Mouse (Mus musculus): ENCODE measurements around the gene Ksr1. TPM values are rescaled to one million over a fixed set of nuclear protein-coding genes. Genes with fewer than 3 reads are reported as not detected.

Ksr1 gene
- polyA plus RNA-seq, 1 experiment from 2014 or later, result 8.6 TPM

DNA sequence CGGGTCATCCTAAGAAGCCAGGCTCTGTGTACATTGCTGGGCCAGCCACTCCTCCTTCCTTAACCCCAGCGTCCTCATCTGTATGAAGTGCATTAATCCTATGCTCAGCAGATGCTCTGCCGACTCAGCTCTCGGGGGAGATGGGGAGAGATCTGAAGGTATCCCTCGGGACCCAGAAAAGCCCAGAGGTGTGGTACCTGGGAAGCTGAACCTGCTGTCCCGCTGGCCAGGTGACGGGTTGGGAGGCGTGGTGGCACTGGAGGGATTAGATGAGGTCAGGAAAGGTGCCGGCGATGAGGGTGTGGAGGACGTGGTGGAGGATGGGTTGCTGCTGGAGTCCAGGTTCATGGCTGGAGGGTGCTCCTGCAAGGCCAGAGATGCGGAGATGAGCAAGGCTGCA lies 113.2 kb downstream of the Ksr1 start:
- no peak for ATAC-seq (ENCODE audit: low read depth)

DNA sequence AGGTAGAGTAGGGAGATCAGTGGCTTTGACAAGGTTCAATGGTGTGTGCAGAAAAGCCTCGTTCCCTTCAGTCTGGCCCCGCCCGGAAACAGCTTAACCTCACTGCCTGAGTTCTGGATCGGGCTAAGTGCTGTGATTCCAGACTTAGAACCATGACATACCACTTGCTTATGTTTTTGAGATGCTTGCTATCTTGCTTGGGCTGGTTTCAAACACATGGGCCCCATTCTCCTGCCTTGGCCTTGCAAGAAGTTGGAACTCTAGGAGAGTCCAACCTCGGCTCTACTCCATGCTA lies 114.8 kb downstream of the Ksr1 start:
- WGBS, result 76% methylated on average over 5 of the region's 5 CpGs
- Histone ChIP-seq H3K4me1 (ENCODE audit: control insufficient read depth, insufficient read depth, low read length) (0 out of 2 replicates have a peak, but pooled peaks cover 3% of the 10 kb centered on the region), H3K4me3 (ENCODE audit: low read depth, low read length) (no peak overlapping the region), H3K27me3 (ENCODE audit: control insufficient read depth, insufficient read depth, low read length) (no peaks in the 10 kb centered on the region), H3K9me3 (ENCODE audit: control insufficient read depth, low read length) (no peaks in the 10 kb centered on the region), H3K4me2 (ENCODE audit: low read depth, low read length) (no peak overlapping the region), H3K36me3 (ENCODE audit: control insufficient read depth, insufficient read depth, low read length) (peaks cover 8% of the 10 kb centered on the region; the same call in 1 of the 2 replicates), H3K9ac (replicated peaks; ENCODE audit: low read depth, low read length) (no peak overlapping the region), H3K27ac (ENCODE audit: low read depth, low read length) (no peak overlapping the region)
- no peak for ATAC-seq (ENCODE audit: low read depth)

More for the DNA sequence above, 113.2 kb downstream of the Ksr1 start:
- Histone ChIP-seq H3K9ac (replicated peaks; ENCODE audit: low read depth, low read length) (no peak overlapping the region), H3K27ac (ENCODE audit: low read depth, low read length) (no peak overlapping the region), H3K36me3 (ENCODE audit: control insufficient read depth, insufficient read depth, low read length) (no peaks in the 10 kb centered on the region), H3K9me3 (ENCODE audit: control insufficient read depth, low read length) (no peaks in the 10 kb centered on the region), H3K27me3 (ENCODE audit: control insufficient read depth, insufficient read depth, low read length) (no peaks in the 10 kb centered on the region), H3K4me2 (ENCODE audit: low read depth, low read length) (no peak overlapping the region), H3K4me1 (ENCODE audit: control insufficient read depth, insufficient read depth, low read length) (0 out of 2 replicates have a peak, but pooled peaks cover 3% of the 10 kb centered on the region), H3K4me3 (ENCODE audit: low read depth, low read length) (no peak overlapping the region)
- WGBS, result 88% methylated on average over 12 of the region's 12 CpGs

DNA sequence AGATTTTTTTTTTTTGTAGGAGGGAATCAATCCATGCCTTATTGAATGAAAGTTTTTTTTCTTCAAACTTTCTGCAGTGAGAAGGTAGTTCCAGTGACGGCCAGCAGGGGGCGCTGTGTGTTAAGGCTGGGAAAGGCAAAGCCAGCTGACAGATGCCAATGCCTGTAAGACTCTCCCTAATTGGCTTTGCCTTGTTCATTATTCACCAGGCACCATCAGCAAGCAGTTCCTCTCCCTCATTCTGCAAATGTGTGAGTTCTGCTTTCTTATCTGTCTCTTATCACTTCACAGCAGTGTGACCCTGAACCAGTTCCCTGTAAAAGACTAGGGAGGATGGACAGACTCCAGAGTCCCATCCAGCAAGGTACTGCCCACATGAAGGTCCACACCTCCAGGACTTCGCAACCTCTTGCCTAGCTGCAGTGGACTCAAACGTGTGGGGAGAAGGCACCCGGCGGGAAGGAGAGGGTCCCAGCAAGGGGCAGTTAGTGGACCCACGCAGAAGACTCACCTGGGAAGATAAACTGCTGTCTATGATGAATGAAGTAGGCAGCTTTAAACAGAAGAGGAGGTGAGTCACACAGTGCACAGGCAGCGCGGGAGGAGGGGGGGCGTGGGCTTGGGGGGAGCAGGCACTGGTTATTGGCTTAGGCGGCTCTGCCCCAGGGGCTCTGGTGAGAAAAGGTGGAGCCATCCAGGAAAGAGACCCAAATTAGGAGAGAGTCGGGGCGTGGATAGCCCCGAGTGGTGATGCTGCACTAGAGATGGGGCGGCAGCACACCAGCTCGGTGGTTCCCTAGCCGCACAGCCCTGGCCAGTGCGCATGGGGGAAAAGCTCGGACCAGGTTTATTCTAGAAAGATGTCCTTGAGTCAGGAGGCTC lies 115.4 kb downstream of the Ksr1 start:
- Histone ChIP-seq H3K4me2 (ENCODE audit: low read depth, low read length) (no peak overlapping the region), H3K36me3 (ENCODE audit: control insufficient read depth, insufficient read depth, low read length) (peaks cover 8% of the 10 kb centered on the region; the same call in 1 of the 2 replicates), H3K27ac (ENCODE audit: low read depth, low read length) (no peak overlapping the region), H3K4me1 (ENCODE audit: control insufficient read depth, insufficient read depth, low read length) (0 out of 2 replicates have a peak, but pooled peaks cover 3% of the 10 kb centered on the region), H3K9me3 (ENCODE audit: control insufficient read depth, low read length) (no peaks in the 10 kb centered on the region), H3K9ac (replicated peaks; ENCODE audit: low read depth, low read length) (no peak overlapping the region), H3K4me3 (ENCODE audit: low read depth, low read length) (no peak overlapping the region), H3K27me3 (ENCODE audit: control insufficient read depth, insufficient read depth, low read length) (no peaks in the 10 kb centered on the region)
- 60% methylated on average over 19 of the region's 19 CpGs for WGBS
- ATAC-seq (ENCODE audit: low read depth), result no peak

DNA sequence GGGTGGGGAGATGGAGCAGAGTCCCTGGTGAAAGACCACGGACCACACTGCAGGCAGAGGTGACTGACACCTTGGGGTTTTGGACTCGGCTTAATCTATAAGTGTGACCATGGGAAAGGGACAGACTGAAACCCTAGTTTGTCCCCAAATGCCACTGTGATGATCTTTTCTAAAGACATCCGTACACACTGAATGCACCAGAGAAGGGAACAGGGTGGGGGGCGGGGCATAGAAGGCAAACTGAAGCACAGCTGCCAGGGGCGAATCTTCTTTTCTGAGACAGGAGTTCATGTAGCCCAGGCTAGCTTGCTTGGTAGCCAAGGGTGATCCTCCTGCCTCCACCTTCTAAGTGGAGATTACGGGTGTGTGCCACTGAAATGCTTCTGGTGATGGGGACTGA lies 122.5 kb downstream of the Ksr1 start:
- H3K4me2 ChIP-seq (ENCODE audit: low read depth, low read length), result no peak overlapping the region
- no peak overlapping the region for H3K4me3 ChIP-seq (ENCODE audit: low read depth, low read length)
- no peak overlapping the region for H3K27ac ChIP-seq (ENCODE audit: low read depth, low read length)
- no peaks in the 10 kb centered on the region for H3K4me1 ChIP-seq (ENCODE audit: control insufficient read depth, insufficient read depth, low read length)
- H3K36me3 ChIP-seq (ENCODE audit: control insufficient read depth, insufficient read depth, low read length), result peaks cover 20% of the 10 kb centered on the region
- ATAC-seq (ENCODE audit: low read depth), result no peak
- no peak overlapping the region for H3K9ac ChIP-seq (replicated peaks; ENCODE audit: low read depth, low read length)
- WGBS, result 74% methylated on average over 6 of the region's 6 CpGs
- no peaks in the 10 kb centered on the region for H3K9me3 ChIP-seq (ENCODE audit: control insufficient read depth, low read length)
- no peaks in the 10 kb centered on the region for H3K27me3 ChIP-seq (ENCODE audit: control insufficient read depth, insufficient read depth, low read length)

DNA sequence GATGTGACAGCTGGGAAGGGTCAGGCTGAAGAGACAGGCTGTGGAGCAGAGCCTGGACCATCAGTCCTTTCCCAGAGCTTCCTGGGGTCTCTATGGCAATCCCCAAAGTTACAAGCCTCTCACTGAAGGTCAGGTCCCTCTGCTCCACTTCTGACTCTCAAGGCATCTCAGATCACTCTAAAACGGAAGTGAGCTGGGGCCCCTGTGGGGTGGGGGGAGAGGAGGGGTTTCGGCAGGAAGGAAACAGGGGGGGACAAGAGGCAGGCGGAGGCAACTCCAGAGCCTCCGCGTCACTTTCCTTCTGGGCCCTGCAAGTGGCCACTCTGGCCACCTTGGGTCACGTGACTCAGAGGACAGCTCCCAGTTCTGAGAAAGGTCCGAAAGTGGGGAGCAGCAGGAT lies 122.9 kb downstream of the Ksr1 start:
- Histone ChIP-seq H3K9me3 (ENCODE audit: control insufficient read depth, low read length) (no peaks in the 10 kb centered on the region), H3K4me2 (ENCODE audit: low read depth, low read length) (no peak overlapping the region), H3K4me3 (ENCODE audit: low read depth, low read length) (no peak overlapping the region), H3K36me3 (ENCODE audit: control insufficient read depth, insufficient read depth, low read length) (peaks cover 20% of the 10 kb centered on the region), H3K4me1 (ENCODE audit: control insufficient read depth, insufficient read depth, low read length) (no peaks in the 10 kb centered on the region), H3K9ac (replicated peaks; ENCODE audit: low read depth, low read length) (no peak overlapping the region), H3K27ac (ENCODE audit: low read depth, low read length) (no peak overlapping the region), H3K27me3 (ENCODE audit: control insufficient read depth, insufficient read depth, low read length) (no peaks in the 10 kb centered on the region)
- ATAC-seq (ENCODE audit: low read depth), result no peak
- 45% methylated on average over 7 of the region's 7 CpGs for WGBS

DNA sequence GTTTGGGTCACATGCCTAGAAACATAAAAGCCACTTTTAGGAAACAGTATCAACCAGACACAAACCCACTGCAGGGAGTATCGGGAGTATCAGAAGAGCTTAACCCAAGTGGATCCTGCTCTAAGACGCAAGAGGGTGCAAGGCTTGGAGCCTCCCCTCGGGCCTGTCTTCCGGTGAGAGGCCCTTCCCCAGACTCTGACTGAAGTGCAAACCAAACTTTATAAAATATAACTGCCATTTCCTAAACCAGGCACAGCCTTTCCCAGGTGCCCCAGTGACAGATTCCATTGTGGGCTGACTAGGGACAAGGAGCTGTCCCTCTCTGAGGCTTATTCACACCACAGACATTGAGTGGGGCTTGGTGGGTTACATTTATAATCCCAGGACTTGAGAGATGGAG lies 123.4 kb downstream of the Ksr1 start:
- H3K36me3 ChIP-seq (ENCODE audit: control insufficient read depth, insufficient read depth, low read length), result peaks cover 20% of the 10 kb centered on the region
- no peak overlapping the region for H3K4me2 ChIP-seq (ENCODE audit: low read depth, low read length)
- no peak overlapping the region for H3K4me3 ChIP-seq (ENCODE audit: low read depth, low read length)
- H3K9me3 ChIP-seq (ENCODE audit: control insufficient read depth, low read length), result no peaks in the 10 kb centered on the region
- H3K4me1 ChIP-seq (ENCODE audit: control insufficient read depth, insufficient read depth, low read length), result no peaks in the 10 kb centered on the region
- no peaks in the 10 kb centered on the region for H3K27me3 ChIP-seq (ENCODE audit: control insufficient read depth, insufficient read depth, low read length)
- WGBS, result 83% methylated on average over 4 of the region's 4 CpGs
- H3K9ac ChIP-seq (replicated peaks; ENCODE audit: low read depth, low read length), result no peak overlapping the region
- H3K27ac ChIP-seq (ENCODE audit: low read depth, low read length), result no peak overlapping the region
- no peak for ATAC-seq (ENCODE audit: low read depth)

DNA sequence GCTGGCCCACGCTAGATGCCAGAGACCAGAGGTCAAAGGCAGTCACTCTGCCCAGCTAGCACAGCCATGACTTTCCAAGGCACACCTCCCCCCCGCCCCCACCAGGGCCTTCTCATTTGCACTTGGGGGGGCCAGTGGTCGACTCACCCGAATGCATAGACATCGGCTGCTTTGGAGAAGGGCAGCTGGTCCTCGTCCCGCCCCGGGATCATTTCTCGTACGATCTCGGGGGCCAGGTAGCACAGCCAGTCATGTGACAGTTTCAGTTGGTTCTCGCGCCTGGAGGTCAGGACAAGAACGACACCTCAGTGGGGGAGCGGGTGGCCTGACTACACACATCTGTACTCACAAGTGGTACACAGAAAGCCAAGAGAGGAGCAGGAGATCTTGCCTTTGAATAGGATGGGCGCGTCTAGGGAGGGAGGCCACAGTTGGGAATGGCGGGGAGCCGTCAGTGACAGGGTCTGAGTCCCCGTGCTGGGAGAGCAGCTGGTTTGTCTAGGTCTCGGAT lies 125.6 kb downstream of the Ksr1 start:
- H3K27ac ChIP-seq (ENCODE audit: low read depth, low read length), result no peak overlapping the region
- H3K4me3 ChIP-seq (ENCODE audit: low read depth, low read length), result no peak overlapping the region
- H3K36me3 ChIP-seq (ENCODE audit: control insufficient read depth, insufficient read depth, low read length), result peaks cover 16% of the 10 kb centered on the region; the same call in 1 of the 2 replicates
- no peak overlapping the region for H3K9ac ChIP-seq (replicated peaks; ENCODE audit: low read depth, low read length)
- no peaks in the 10 kb centered on the region for H3K9me3 ChIP-seq (ENCODE audit: control insufficient read depth, low read length)
- no peaks in the 10 kb centered on the region for H3K4me1 ChIP-seq (ENCODE audit: control insufficient read depth, insufficient read depth, low read length)
- ATAC-seq (ENCODE audit: low read depth), result no peak
- WGBS, result 82% methylated on average over 21 of the region's 21 CpGs
- no peaks in the 10 kb centered on the region for H3K27me3 ChIP-seq (ENCODE audit: control insufficient read depth, insufficient read depth, low read length)
- no peak overlapping the region for H3K4me2 ChIP-seq (ENCODE audit: low read depth, low read length)

DNA sequence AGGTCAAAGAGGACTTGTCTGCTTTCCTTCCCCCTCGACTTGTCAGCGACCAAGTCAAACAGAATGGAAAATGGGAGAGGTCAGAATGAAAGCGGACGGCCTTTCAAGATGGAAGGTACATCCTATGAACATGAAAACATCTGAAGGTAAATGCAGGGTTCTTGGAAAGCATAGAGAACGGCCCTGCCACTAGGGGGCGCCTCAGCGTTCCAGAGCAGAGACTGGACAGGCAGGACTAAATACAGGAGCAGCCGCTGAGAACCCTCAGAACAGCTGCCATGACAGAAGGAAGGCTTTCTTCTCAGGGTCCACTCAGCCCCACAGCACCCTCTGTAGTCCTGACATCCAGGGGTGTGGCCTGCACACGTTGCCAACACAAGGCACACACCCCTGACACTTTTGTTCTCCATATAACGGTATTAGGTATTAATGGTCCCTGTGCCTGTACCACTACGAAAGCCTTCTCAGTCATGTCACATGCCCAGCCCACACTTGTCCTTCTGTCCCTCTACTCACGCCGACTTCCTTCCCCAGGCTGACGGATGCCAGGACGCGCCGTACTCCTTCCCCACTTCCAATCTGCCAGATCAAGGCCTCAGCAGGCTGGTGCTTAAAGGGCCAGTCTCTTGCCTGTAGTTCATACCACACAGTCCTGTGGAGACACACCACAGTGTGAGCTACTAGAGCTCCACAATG lies 126.2 kb downstream of the Ksr1 start:
- 0 out of 2 replicates have a peak, but pooled peaks cover 13% of the 10 kb centered on the region for H3K36me3 ChIP-seq (ENCODE audit: control insufficient read depth, insufficient read depth, low read length)
- WGBS, result 90% methylated on average over 17 of the region's 17 CpGs

More for the DNA sequence above, 126.2 kb downstream of the Ksr1 start:
- no peak overlapping the region for H3K4me3 ChIP-seq (ENCODE audit: low read depth, low read length)
- no peak overlapping the region for H3K27ac ChIP-seq (ENCODE audit: low read depth, low read length)
- no peak overlapping the region for H3K4me2 ChIP-seq (ENCODE audit: low read depth, low read length)
- no peak overlapping the region for H3K9ac ChIP-seq (replicated peaks; ENCODE audit: low read depth, low read length)
- H3K4me1 ChIP-seq (ENCODE audit: control insufficient read depth, insufficient read depth, low read length), result no peaks in the 10 kb centered on the region
- no peak for ATAC-seq (ENCODE audit: low read depth)
- no peaks in the 10 kb centered on the region for H3K27me3 ChIP-seq (ENCODE audit: control insufficient read depth, insufficient read depth, low read length)
- H3K9me3 ChIP-seq (ENCODE audit: control insufficient read depth, low read length), result no peaks in the 10 kb centered on the region

Data from neural tube, embryonic 14.5 days (tissue).